In genomic region chr1:21068491-21068890, GRCm38 (mm10) we compare ENCODE assay signal across 12 mouse cellular contexts. TPM values are rescaled to one million over a fixed set of nuclear protein-coding genes. Genes with fewer than 3 reads are reported as not detected.
DNase-seq lines count a peak whose midpoint lies in the region; ATAC-seq lines count a peak whose summit lies in the region.
"Had no signal": no experiment of that assay in that cellular context is flagged by ENCODE, and none has a peak within 500 bp of the region (broad histone marks: within the 10 kb centered on the region; RNA-seq: fewer than 3 reads in every experiment).

No protein-coding gene starts in this region.

- peak; percentile 51; the same call in 1 of the 2 replicates for ATAC-seq in liver, embryonic 16.5 days (ENCODE audit: low read depth)
- no peak for ATAC-seq in liver, embryonic 11.5 days (replicated peaks; ENCODE audit: low FRiP score)
- peak; percentile 48; the same call in 1 of the 2 replicates for ATAC-seq in megakaryocyte-erythroid progenitor cell, adult 5-6 weeks (replicated peaks; ENCODE audit: low FRiP score, low TSS enrichment, poor library complexity, severe bottlenecking)

- no peaks in the 10 kb centered on the region for H3K27me3 ChIP-seq in liver, embryonic 16.5 days (ENCODE audit: control insufficient read depth, insufficient read depth, low read depth, low read length)
- H3K27me3 ChIP-seq in liver, embryonic 11.5 days (replicated peaks; ENCODE audit: control insufficient read depth, insufficient read depth, low read length), result no peaks in the 10 kb centered on the region
- H3K27me3 ChIP-seq: limb, embryonic 12.5 days; midbrain, embryonic 12.5 days had no signal

- 12% methylated on average over 1 of the region's 1 CpGs for WGBS in liver, embryonic 16.5 days (ENCODE audit: insufficient replicate concordance)
- WGBS in liver, embryonic 11.5 days, result 47% methylated on average over 1 of the region's 1 CpGs

- H3K4me2 ChIP-seq in liver, embryonic 16.5 days (ENCODE audit: low read depth, low read length), result no peak overlapping the region
- H3K4me2 ChIP-seq in liver, embryonic 11.5 days, result no peak overlapping the region
- H3K4me2 ChIP-seq: limb, embryonic 12.5 days; midbrain, embryonic 12.5 days had no signal

- H3K27ac ChIP-seq in liver, embryonic 16.5 days (ENCODE audit: low read length), result no peak overlapping the region
- no peak overlapping the region for H3K27ac ChIP-seq in liver, embryonic 11.5 days (ENCODE audit: low read depth, low read length)
- H3K27ac ChIP-seq: embryonic facial prominence, embryonic 10.5 days; limb, embryonic 12.5 days; midbrain, embryonic 12.5 days had no signal

- DNase-seq in embryo, embryonic 10 days (ENCODE audit: low spot score), result peak; percentile 25
- no peak for DNase-seq in embryo, embryonic 11 days
- no peak for DNase-seq in liver, embryonic 11.5 days (ENCODE audit: low spot score)
- DNase-seq in cerebellum, postnatal 25 days, result peak; percentile 12 to 33
- no peak for DNase-seq in urinary bladder, adult 18-20 months (ENCODE audit: low spot score in 2 of 2)
- DNase-seq in left cerebral cortex, adult 8-10 months (ENCODE audit: low spot score in 2 of 2), result no peak
- DNase-seq: thymus, adult 18-20 months had no signal

- no peak overlapping the region for H3K4me3 ChIP-seq in liver, embryonic 16.5 days (ENCODE audit: low read depth, low read length)
- H3K4me3 ChIP-seq in liver, embryonic 11.5 days (ENCODE audit: low read depth, low read length), result no peak overlapping the region
- H3K4me3 ChIP-seq: embryonic facial prominence, embryonic 10.5 days; limb, embryonic 12.5 days; midbrain, embryonic 12.5 days had no signal

- no peaks in the 10 kb centered on the region for H3K36me3 ChIP-seq in liver, embryonic 16.5 days (ENCODE audit: control insufficient read depth, insufficient read depth)
- H3K36me3 ChIP-seq in liver, embryonic 11.5 days (ENCODE audit: control insufficient read depth, insufficient read depth, low read length), result no peaks in the 10 kb centered on the region
- H3K36me3 ChIP-seq: midbrain, embryonic 12.5 days had no signal

- no peak overlapping the region for H3K9ac ChIP-seq in liver, embryonic 16.5 days (ENCODE audit: low read depth, low read length)
- no peak overlapping the region for H3K9ac ChIP-seq in liver, embryonic 11.5 days (ENCODE audit: low read depth, low read length)
- H3K9ac ChIP-seq: limb, embryonic 12.5 days; midbrain, embryonic 12.5 days had no signal

- no peaks in the 10 kb centered on the region for H3K9me3 ChIP-seq in liver, embryonic 16.5 days (replicated peaks; ENCODE audit: control insufficient read depth, low read length)
- no peaks in the 10 kb centered on the region for H3K9me3 ChIP-seq in liver, embryonic 11.5 days (ENCODE audit: control insufficient read depth, low read length)
- H3K9me3 ChIP-seq: embryonic facial prominence, embryonic 10.5 days; midbrain, embryonic 12.5 days had no signal

- peaks cover 5% of the 10 kb centered on the region for H3K4me1 ChIP-seq in liver, embryonic 16.5 days (ENCODE audit: control insufficient read depth, low read depth, low read length)
- 0 out of 2 replicates have a peak, but pooled peaks cover 5% of the 10 kb centered on the region for H3K4me1 ChIP-seq in liver, embryonic 11.5 days (replicated peaks; ENCODE audit: control insufficient read depth, insufficient read depth, low read length)

RNA-seq across cellular contexts. Expression of gene Tram2, which starts 10.5 kb away (rescaled TPM):
- 1.4 and 2.0 TPM in 2 replicates for polyA plus RNA-seq in liver, embryonic 16.5 days (2015; fragmentation: Nextera tagmentation; extraction: Ambion mirVana)
- 3.9 and 4.0 TPM in 2 replicates for polyA plus RNA-seq in liver, embryonic 11.5 days (2014; fragmentation: Nextera tagmentation; extraction: Ambion mirVana)
- 1.8 and 2.9 TPM in 2 replicates for total RNA-seq in megakaryocyte-erythroid progenitor cell, adult 5-6 weeks (2014; fragmentation: Nextera tagmentation)
- total RNA-seq in megakaryocyte-erythroid progenitor cell, adult 5-6 weeks (2017), result 0.19 and 1.1 TPM in 2 replicates
- total RNA-seq in left cerebral cortex, adult 8-10 months (2022), result 1 to 10 TPM; 1.3 to 2.1 (median 1.4) TPM

Comparison
In these comparisons a context has a peak if more than half of its experiments do, and no peak if none do; other contexts are left out.
1. DNase-seq: peak in embryo, embryonic 10 days (single experiment) and cerebellum, postnatal 25 days (2 of 2); none in embryo, embryonic 11 days (single experiment), liver, embryonic 11.5 days (single experiment), urinary bladder, adult 18-20 months (0 of 2) and left cerebral cortex, adult 8-10 months (0 of 2).